Mouse (Mus musculus) ES-Bruce4 (cell line): ENCODE measurements at regions not wholly inside any gene's neighbourhood (a gene's known extent, or its start where the extent isn't known, plus 50 kb on each side); places are given as distances from the start of the nearest gene placed in this dataset.

ENCODE experiments used
- CTCF ChIP-seq: IDR thresholded peaks from one replicate; pipeline ENCODE4 v1.8.1; 2011; ENCODE audit warnings: low read depth, low read length
- EP300 ChIP-seq: IDR thresholded peaks from 2 replicates; pipeline ENCODE4 v1.6.1; 2011; ENCODE audit warnings: low read depth, low read length; ENCODE audit not compliant: insufficient read depth
- POLR2A ChIP-seq: IDR thresholded peaks from one replicate; pipeline ENCODE4 v1.8.1; 2011; ENCODE audit warnings: low read length; ENCODE audit not compliant: insufficient read depth

DNA sequence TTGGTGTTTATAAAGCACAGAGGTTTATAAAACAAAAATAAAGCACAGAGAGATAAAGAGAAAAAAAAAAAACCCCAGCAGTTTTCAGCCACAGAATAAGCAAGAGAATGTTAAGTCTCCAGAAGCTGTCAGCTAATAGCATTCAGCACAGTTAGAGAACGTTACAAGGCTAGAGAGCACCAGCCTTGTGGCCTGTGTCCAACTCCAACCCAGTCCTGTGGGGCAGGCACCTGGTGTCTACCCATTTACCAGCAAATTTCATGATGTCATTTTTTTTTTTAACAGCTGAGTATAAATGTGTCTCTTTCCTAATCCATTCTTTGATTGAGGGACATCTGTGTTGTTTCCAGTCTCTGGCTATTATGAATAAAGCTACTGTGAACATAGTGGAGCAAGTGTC is 686.7 kb upstream of the 4930444P10Rik start:
- TF ChIP-seq CTCF (no peak), EP300 (no peak), POLR2A (no peak)
